Mouse (Mus musculus) midbrain, postnatal 0 days (tissue): ENCODE measurements around the gene Gltp. TPM values are rescaled to one million over a fixed set of nuclear protein-coding genes. Genes with fewer than 3 reads are reported as not detected.

Experiments
- ATAC-seq: fragments of 200-750 bp; cut with Nextera tagmentation; 2 replicates; pipeline ENCODE4 v1.8.0; 2017; ENCODE audit warnings: moderate number of reproducible peaks, mild to moderate bottlenecking, moderate TSS enrichment, moderate library complexity; ENCODE audit not compliant: low FRiP score
- DNase-seq: peaks from one replicate; pipeline ENCODE4 v3.0.0-alpha.2; 2015; ENCODE audit warnings: low spot score
- H3K27ac ChIP-seq: fragments of 300-500 bp; sonication (generic); 2 replicates; pipeline ENCODE4 v1.5.1; 2014; ENCODE audit warnings: low read depth, mild to moderate bottlenecking, low read length, mixed read lengths
- H3K27me3 ChIP-seq: fragments of 300-500 bp; sonication (generic); 2 replicates; pipeline ENCODE4 v1.6.1; 2014; ENCODE audit warnings: low read length, control low read depth, mixed read lengths; ENCODE audit not compliant: insufficient read depth
- H3K36me3 ChIP-seq: fragments of 300-500 bp; sonication (generic); 2 replicates; pipeline ENCODE4 v1.6.1; 2014; ENCODE audit warnings: low read length, control low read depth, mixed read lengths; ENCODE audit not compliant: insufficient read depth
- H3K4me1 ChIP-seq: fragments of 300-500 bp; sonication (generic); 2 replicates; pipeline ENCODE4 v1.6.1; 2014; ENCODE audit warnings: mild to moderate bottlenecking, control low read depth, antibody characterized with exemption, low read length, mixed read lengths; ENCODE audit not compliant: insufficient read depth
- H3K4me2 ChIP-seq: fragments of 300-500 bp; sonication (generic); 2 replicates; pipeline ENCODE4 v1.6.1; 2014; ENCODE audit warnings: low read depth, mild to moderate bottlenecking, low read length, mixed read lengths; ENCODE audit not compliant: poor library complexity, severe bottlenecking
- H3K4me3 ChIP-seq: fragments of 300-500 bp; sonication (generic); 2 replicates; pipeline ENCODE4 v1.5.1; 2014; ENCODE audit warnings: low read depth, mild to moderate bottlenecking, low read length, moderate library complexity
- H3K9ac ChIP-seq: fragments of 300-500 bp; sonication (generic); replicated peaks from 2 replicates; pipeline ENCODE4 v1.6.1; 2014; ENCODE audit warnings: mild to moderate bottlenecking, low read length, moderate library complexity, mixed read lengths; ENCODE audit not compliant: poor library complexity, severe bottlenecking
- H3K9me3 ChIP-seq: fragments of 300-500 bp; sonication (generic); 2 replicates; pipeline ENCODE4 v1.6.1; 2016; ENCODE audit warnings: low read length, control low read depth
- CTCF ChIP-seq: IDR thresholded peaks from 2 replicates; pipeline ENCODE4 v1.5.1; 2016; ENCODE audit warnings: antibody characterized with exemption, mild to moderate bottlenecking
- WGBS: fragments of 180-500 bp; shearing (Covaris S2); extraction: QIAGEN DNeasy Blood & Tissue Kit; methylation state at CpG from one replicate; pipeline ENCODE4 v1.1.7; 2014; 5-methylcytosine and 5-hydroxymethylcytosine counted together
- polyA plus RNA-seq: library from polyadenylated mRNA; unstranded; fragments of >200 nt; fragmentation: Nextera tagmentation; extraction: Ambion mirVana; gene quantifications from 2 replicates; pipeline ENCODE4 v1.2.1, GENCODE M21; 2015
- total RNA-seq: library from RNA; depleted of rRNA; stranded (reverse); fragments of >200 nt; gene quantifications from 2 replicates; pipeline ENCODE4 v1.2.3, GENCODE M21; 2014

The Gltp gene
- total and polyA plus RNA-seq, 2 experiments from 2014 or later: 32.6 to 42.1 TPM

DNA sequence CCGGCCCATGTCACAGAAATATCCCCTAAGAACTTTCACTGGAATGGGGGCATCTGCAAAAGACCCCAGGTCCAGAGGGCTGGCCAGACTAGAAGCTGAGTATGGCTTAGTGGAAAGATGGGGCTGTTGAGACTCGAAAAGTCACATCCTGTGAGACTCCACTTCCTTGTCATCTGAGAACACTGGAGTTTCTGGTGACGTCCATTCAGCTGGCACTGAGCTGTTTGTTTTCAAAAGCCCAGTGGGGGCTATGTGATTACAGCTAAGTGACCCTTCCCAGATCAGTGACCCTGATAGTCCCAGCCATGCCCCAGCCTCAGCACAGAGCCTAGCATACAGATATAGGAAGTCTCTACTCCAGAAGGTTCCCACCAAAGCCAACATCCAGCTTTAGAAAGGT is 39.3 kb downstream of the Gltp start:
- peaks cover 3% of the 10 kb centered on the region for H3K27me3 ChIP-seq
- ATAC-seq (no peak), DNase-seq (no peak)
- H3K4me1 ChIP-seq: no peaks in the 10 kb centered on the region
- H3K4me2 ChIP-seq: no peak overlapping the region
- H3K36me3 ChIP-seq: no peaks in the 10 kb centered on the region
- 24% methylated on average over 3 of the region's 3 CpGs for WGBS
- no peaks in the 10 kb centered on the region for H3K9me3 ChIP-seq
- no peak overlapping the region for H3K4me3 ChIP-seq
- no peak overlapping the region for H3K27ac ChIP-seq
- no peak for TF ChIP-seq CTCF
- H3K9ac ChIP-seq: no peak overlapping the region

DNA sequence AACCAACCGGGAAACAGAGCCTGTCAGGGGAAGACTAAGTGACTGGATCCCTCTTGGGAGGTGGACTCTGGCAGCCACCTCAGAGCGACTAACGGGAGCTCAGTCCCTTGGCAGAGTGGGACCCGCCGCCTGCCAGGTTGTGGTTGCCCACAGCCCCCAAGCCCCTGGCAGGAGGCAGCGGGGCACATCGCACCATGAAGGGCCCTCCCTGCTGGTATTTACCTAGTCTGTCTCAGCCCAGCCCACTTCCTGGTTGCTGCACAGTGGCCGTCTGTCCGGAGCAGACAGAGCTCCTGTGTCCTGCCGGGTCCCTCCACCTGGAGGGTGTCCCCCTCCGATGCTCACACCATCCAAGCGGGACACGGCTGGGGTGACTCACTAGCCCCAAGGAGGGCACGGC is 39.8 kb downstream of the Gltp start:
- 31% methylated on average over 14 of the region's 14 CpGs for WGBS
- no peak for TF ChIP-seq CTCF
- Histone ChIP-seq H3K9ac (no peak overlapping the region), H3K36me3 (no peaks in the 10 kb centered on the region), H3K27me3 (no peaks in the 10 kb centered on the region; the same call in none of the 2 replicates), H3K9me3 (no peaks in the 10 kb centered on the region), H3K4me3 (no peak overlapping the region), H3K4me2 (no peak overlapping the region), H3K27ac (no peak overlapping the region), H3K4me1 (no peaks in the 10 kb centered on the region)
- ATAC-seq (no peak), DNase-seq (no peak)

DNA sequence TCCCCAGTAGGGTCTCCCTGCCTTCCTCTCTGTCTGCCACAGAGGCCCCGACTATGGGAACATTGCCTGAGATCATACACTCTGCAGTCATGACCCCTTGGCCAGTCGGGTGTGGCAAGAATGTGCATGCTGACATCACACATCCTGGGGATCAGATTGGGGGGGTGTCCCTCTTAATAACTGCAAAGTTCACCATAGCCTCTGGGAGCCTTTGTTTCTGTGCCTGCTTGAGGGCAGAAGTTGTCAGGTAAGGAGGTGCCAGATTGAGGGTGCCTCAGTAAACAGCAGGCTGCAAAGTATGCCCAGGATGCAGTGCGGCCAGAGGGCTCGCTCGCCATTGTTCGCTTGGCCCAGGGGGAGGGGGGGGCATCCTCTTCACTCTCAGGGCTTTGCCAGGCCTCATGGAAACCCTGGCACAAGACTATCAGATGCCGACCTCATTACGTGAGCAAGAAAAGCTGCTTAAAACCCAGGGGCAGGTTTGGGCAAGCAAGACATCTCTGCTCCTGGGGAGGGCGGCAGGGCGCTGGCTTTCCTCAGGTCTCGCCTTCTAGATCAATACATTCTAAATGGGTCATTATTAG is 42.0 kb downstream of the Gltp start:
- Histone ChIP-seq H3K27ac (no peak overlapping the region), H3K36me3 (no peaks in the 10 kb centered on the region), H3K4me3 (no peak overlapping the region), H3K27me3 (no peaks in the 10 kb centered on the region; the same call in 1 of the 2 replicates), H3K9me3 (no peaks in the 10 kb centered on the region), H3K4me2 (no peak overlapping the region), H3K4me1 (no peaks in the 10 kb centered on the region), H3K9ac (no peak overlapping the region)
- ATAC-seq (no peak), DNase-seq (no peak)
- TF ChIP-seq CTCF: no peak
- WGBS: 57% methylated on average over 11 of the region's 11 CpGs

DNA sequence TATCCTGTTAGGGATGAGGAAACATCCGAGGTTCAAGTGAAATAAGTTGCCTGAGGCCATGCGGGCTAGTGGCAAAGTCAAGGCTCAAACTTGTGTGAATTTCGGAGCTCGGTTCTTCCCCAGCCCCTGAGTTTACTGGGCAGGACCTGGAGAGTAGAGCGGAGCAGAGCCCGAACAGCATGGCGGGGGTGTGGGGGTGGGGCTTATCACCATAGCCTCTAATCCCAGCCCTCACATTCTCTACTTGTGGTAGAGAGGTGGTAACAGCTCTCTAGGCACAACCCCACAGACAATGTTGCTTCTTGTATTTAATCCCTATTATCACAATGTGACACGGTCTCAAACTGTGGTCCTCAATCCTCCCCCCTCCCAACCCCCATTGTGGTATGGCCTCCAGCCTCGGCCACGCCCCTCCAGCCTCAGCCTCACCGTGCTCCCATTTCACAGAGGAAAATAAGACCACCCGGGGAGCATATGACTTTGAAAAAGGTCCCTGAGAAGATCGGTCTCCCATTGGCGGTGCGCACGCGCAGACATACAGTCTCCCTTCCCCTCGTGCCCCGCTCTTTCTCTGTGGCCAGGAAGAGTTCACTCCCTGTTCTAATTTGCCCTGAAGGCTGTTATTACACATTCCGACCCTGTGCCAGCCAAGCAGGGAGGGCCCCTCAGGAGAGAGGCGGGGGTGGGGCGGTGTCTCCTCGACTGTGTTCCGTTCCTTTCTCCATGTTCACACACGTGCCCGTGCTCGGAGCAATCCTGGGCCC is 43.4 kb downstream of the Gltp start:
- TF ChIP-seq CTCF: no peak
- Histone ChIP-seq H3K27ac (no peak overlapping the region), H3K9ac (0 out of 2 replicates have a peak overlapping the region, but pooled peaks have one; percentile 25), H3K4me3 (peak overlapping the region; percentile 17), H3K9me3 (no peaks in the 10 kb centered on the region), H3K4me2 (peak overlapping the region; percentile 45), H3K27me3 (no peaks in the 10 kb centered on the region; the same call in 1 of the 2 replicates), H3K36me3 (no peaks in the 10 kb centered on the region), H3K4me1 (no peaks in the 10 kb centered on the region)
- 3% methylated on average over 27 of the region's 27 CpGs for WGBS
- DNase-seq (peak; percentile 42), ATAC-seq (peak; percentile 48; the same call in 1 of the 2 replicates)

DNA sequence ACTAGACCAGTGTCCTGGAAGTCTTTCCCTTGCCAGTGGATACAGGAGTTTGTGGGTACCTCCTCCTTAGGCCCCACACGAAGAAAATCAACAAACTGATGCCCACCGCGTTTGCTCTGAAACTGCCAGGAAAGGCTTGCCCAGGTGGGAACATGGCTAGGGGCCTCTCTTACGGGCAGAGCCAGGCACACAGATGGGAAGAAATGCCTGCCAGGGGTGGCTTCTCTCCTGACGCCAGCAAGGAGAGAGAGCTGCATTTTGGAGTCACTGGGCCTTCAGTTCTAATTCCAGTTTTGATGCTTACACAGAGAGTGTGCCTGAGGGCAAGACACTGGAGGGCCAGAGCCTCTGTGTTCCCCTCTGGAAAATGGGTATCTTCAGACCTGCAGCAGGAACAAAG is 44.9 kb downstream of the Gltp start:
- ATAC-seq: no peak
- no peak for DNase-seq
- WGBS: 85% methylated on average over 5 of the region's 5 CpGs

DNA sequence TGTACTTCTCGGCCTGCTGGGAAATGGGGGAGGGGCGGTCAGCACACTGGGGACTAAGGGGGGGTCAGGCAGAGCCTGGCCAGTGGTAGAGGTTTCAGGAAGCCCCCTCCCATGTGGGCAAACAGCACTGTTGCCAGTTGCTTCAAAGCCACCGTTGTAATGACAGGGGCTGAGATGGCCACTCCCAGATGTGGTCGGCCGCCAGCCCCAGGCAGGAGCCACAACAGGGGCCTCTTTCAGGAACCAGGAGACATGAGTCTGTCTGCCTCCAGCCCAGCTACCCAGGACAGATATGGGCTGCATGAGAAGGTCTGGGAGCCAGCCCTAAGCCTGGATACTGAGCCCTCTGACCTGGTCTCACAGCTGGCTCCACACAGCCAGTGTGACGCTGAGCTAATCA is 45.9 kb downstream of the Gltp start:
- 66% methylated on average over 6 of the region's 6 CpGs for WGBS
- no peak for DNase-seq
- no peak overlapping the region for H3K9ac ChIP-seq

More for the DNA sequence above, 44.9 kb downstream of the Gltp start:
- no peak for TF ChIP-seq CTCF
- Histone ChIP-seq H3K9ac (no peak overlapping the region), H3K4me3 (no peak overlapping the region), H3K4me2 (no peak overlapping the region), H3K27me3 (no peaks in the 10 kb centered on the region; the same call in 1 of the 2 replicates), H3K36me3 (no peaks in the 10 kb centered on the region), H3K9me3 (no peaks in the 10 kb centered on the region), H3K4me1 (no peaks in the 10 kb centered on the region), H3K27ac (no peak overlapping the region)

More for the DNA sequence above, 45.9 kb downstream of the Gltp start:
- Histone ChIP-seq H3K27me3 (no peaks in the 10 kb centered on the region), H3K36me3 (no peaks in the 10 kb centered on the region), H3K27ac (no peak overlapping the region), H3K4me3 (no peak overlapping the region), H3K9me3 (no peaks in the 10 kb centered on the region), H3K4me1 (no peaks in the 10 kb centered on the region), H3K4me2 (no peak overlapping the region)
- no peak for TF ChIP-seq CTCF
- no peak for ATAC-seq
